Mouse (Mus musculus) cerebellum, adult 2 months (tissue): ENCODE data around the gene Sdc4.

Source experiments
- CTCF ChIP-seq: fragments of 200-500 bp; IDR thresholded peaks from 2 replicates; pipeline ENCODE4 v1.5.1; 2011; ENCODE audit warnings: low read depth, mild to moderate bottlenecking, control low read depth, low read length, moderate library complexity, borderline replicate concordance; ENCODE audit not compliant: insufficient read depth
- POLR2A ChIP-seq: fragments of 200-500 bp; IDR thresholded peaks from 2 replicates; pipeline ENCODE4 v1.6.1; 2011; ENCODE audit warnings: low read length, control low read depth, borderline replicate concordance; ENCODE audit not compliant: insufficient read depth

DNA sequence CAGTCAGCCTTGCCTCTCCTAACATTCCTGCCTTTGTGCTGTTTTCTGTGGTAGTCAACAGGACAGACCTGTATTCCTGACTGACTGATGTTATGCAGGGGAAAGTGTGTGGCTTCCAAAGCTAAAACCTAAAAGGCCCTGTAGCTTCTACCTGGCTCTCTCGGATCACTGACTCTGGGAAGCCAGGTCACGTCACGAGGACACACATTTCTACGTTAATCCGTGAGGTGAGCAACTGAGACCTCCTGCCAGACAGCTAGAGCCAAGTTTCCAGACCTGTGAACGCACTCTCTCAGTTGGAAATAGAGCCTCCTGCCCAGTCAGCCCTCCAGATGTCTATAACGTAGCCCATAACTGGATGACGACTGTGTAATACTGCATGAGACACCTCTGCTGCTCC is 21.7 kb downstream of the Sdc4 start:
- TF ChIP-seq POLR2A (no peak), CTCF (no peak)
